Mouse (Mus musculus) limb, embryonic 14.5 days (tissue): ENCODE results near the gene Olfr71. TPM values are rescaled to one million over a fixed set of nuclear protein-coding genes. Genes with fewer than 3 reads are reported as not detected.
A peak's percentile ranks its signal among the peaks of the same experiment; 100 is the strongest.

Source experiments
- ATAC-seq: fragments of 200-750 bp; cut with Nextera tagmentation; 2 replicates; pipeline ENCODE4 v1.8.0; 2017; ENCODE audit warnings: low read depth, moderate number of reproducible peaks, moderate TSS enrichment; ENCODE audit not compliant: low FRiP score
- DNase-seq: peaks from one replicate; pipeline ENCODE4 v3.0.0-alpha.2; 2015; ENCODE audit warnings: low spot score
- H3K27ac ChIP-seq: fragments of 300-500 bp; sonication (generic); replicated peaks from 2 replicates; pipeline ENCODE4 v1.5.1; 2014; ENCODE audit warnings: low read depth, mild to moderate bottlenecking, low read length, moderate library complexity, mixed read lengths
- H3K27me3 ChIP-seq: fragments of 300-500 bp; sonication (generic); 2 replicates; pipeline ENCODE4 v1.6.1; 2014; ENCODE audit warnings: low read length, mixed read lengths; ENCODE audit not compliant: control insufficient read depth, insufficient read depth
- H3K36me3 ChIP-seq: fragments of 300-500 bp; sonication (generic); 2 replicates; pipeline ENCODE4 v1.6.1; 2014; ENCODE audit warnings: mild to moderate bottlenecking, low read length, moderate library complexity, mixed read lengths; ENCODE audit not compliant: control insufficient read depth, insufficient read depth
- H3K4me1 ChIP-seq: fragments of 300-500 bp; sonication (generic); 2 replicates; pipeline ENCODE4 v1.6.1; 2014; ENCODE audit warnings: antibody characterized with exemption, low read length, mixed read lengths; ENCODE audit not compliant: control insufficient read depth, insufficient read depth
- H3K4me2 ChIP-seq: fragments of 300-500 bp; sonication (generic); replicated peaks from 2 replicates; pipeline ENCODE4 v1.6.1; 2014; ENCODE audit warnings: low read depth, mild to moderate bottlenecking, low read length, moderate library complexity; ENCODE audit not compliant: severe bottlenecking
- H3K4me3 ChIP-seq: fragments of 300-500 bp; sonication (generic); replicated peaks from 2 replicates; pipeline ENCODE4 v1.5.1; 2014; ENCODE audit warnings: low read length
- H3K9ac ChIP-seq: fragments of 300-500 bp; sonication (generic); 2 replicates; pipeline ENCODE4 v1.6.1; 2014; ENCODE audit warnings: mild to moderate bottlenecking, low read depth, low read length, moderate library complexity; ENCODE audit not compliant: severe bottlenecking
- H3K9me3 ChIP-seq: fragments of 300-500 bp; sonication (generic); 2 replicates; pipeline ENCODE4 v1.6.1; 2016; ENCODE audit warnings: low read length; ENCODE audit not compliant: control insufficient read depth
- POLR2A ChIP-seq: fragments of 200-500 bp; IDR thresholded peaks from 2 replicates; pipeline ENCODE4 v1.8.0; 2012; ENCODE audit warnings: inconsistent platforms, mild to moderate bottlenecking, moderate library complexity, borderline replicate concordance; ENCODE audit not compliant: insufficient read depth, insufficient read length; ENCODE audit errors: extremely low read depth
- WGBS: fragments of 180-500 bp; shearing (Covaris S2); extraction: QIAGEN DNeasy Blood & Tissue Kit; methylation state at CpG from one replicate; pipeline ENCODE4 v1.1.7; 2014; 5-methylcytosine and 5-hydroxymethylcytosine counted together
- polyA plus RNA-seq, 2 experiments: library from polyadenylated mRNA; depleted of rRNA in 1 of 2; stranded (reverse) in 1 of 2; unstranded in 1 of 2; fragments of >200 nt; fragmentation: Nextera tagmentation in 1 of 2; extraction: Ambion mirVana in 1 of 2; gene quantifications; 2 replicates each; pipeline versions ENCODE4 v1.2.1 to v1.2.3; 2012 to 2014

The Olfr71 gene
- polyA plus RNA-seq, 2 experiments: not detected

DNA sequence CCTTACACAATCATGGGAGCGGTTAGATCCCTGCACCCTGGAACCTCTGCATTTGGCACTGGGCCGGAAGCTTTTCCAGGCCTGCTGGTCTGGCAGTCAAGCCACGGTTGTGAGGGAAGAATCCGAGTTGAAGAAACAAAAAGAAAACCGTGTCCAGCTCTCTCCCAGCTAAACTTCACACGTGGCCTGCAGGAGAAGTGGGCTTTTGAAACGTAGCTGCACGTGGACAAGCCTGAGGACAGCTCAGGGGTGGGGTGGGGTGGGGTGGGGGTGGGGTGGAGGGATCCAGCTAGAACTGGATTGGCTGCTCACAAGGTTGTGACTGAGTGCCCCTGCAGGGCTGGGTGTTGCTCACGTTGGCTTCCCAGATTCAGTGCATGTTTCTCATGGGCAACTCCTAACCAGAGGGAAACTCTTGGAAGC lies 14.8 kb downstream of the Olfr71 start:
- Histone ChIP-seq H3K4me1 (0 out of 2 replicates have a peak, but pooled peaks cover 3% of the 10 kb centered on the region), H3K4me2 (no peak overlapping the region), H3K36me3 (peaks cover 8% of the 10 kb centered on the region), H3K27me3 (no peaks in the 10 kb centered on the region), H3K27ac (no peak overlapping the region), H3K9ac (0 out of 2 replicates have a peak overlapping the region, but pooled peaks have one; percentile 16), H3K9me3 (no peaks in the 10 kb centered on the region), H3K4me3 (no peak overlapping the region)
- TF ChIP-seq POLR2A: no peak
- 23% methylated on average over 9 of the region's 9 CpGs for WGBS
- DNase-seq (no peak), ATAC-seq (no peak)

DNA sequence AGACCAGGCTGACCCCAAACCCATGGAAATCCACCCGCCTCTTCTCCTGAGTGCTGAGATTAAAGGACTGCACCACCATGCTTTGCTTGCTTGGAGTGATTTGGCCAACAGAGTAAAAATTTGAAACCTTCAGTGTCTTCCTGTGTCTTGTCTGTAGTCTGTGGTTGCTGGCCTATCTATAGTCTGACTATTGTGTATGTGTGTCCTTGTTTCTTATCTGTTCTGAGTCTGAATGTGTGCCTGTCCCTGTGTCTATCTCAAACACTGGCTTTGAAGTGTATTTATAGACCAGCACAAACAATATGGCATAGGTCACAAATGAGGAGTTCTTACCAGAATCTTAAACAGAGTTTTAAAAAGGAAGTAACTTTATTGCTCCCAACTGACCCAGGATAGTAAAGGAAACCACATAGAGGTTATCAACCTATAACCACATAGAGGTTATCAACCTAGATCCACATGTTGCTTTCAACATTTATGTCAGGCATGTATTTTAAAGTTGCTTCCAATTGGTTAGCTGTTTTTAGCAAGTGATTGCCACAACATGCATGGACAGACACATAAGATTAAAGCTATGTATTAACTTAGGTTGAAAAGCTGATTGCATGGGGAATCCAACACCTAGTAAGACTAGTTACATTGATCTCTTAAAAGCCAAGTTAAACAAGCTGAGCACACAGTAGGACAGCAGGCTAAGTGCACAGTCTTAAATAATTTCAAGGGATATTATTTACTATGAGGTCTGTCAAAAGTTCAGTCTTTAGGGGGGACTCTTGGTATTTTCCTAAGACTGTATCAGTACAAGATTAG lies 15.4 kb downstream of the Olfr71 start:
- no peak overlapping the region for H3K4me2 ChIP-seq
- no peaks in the 10 kb centered on the region for H3K27me3 ChIP-seq
- DNase-seq: no peak
- no peak overlapping the region for H3K4me3 ChIP-seq
- ATAC-seq: no peak
- H3K36me3 ChIP-seq: peaks cover 14% of the 10 kb centered on the region
- no peak for TF ChIP-seq POLR2A
- H3K4me1 ChIP-seq: 0 out of 2 replicates have a peak, but pooled peaks cover 3% of the 10 kb centered on the region
- H3K9me3 ChIP-seq: no peaks in the 10 kb centered on the region
- 87% methylated on average over 1 of the region's 1 CpGs for WGBS
- H3K27ac ChIP-seq: no peak overlapping the region
- H3K9ac ChIP-seq: 0 out of 2 replicates have a peak overlapping the region, but pooled peaks have one; percentile 16

DNA sequence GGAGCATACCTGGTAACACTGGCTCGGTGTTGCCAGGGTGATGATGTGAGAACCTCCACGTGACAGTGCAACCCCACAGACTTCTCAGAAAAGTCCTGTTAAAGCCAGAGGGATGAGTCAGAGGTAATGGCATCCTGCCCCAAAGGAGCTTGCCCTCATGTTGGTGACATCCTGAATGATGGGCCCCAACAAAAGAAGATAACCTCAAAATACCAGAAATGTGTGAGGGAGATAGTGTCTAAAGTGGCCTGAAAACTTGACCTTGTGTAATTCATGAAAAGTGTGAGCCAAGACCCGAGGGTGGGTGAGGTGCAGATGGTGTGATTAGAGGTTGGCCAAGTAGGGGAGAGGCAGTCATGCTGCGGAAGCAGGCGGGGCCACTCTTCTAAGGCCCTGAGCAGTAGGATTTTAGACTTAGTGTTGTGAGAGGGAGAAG lies 16.2 kb downstream of the Olfr71 start:
- H3K36me3 ChIP-seq: peaks cover 23% of the 10 kb centered on the region
- H3K9ac ChIP-seq: no peak overlapping the region
- no peaks in the 10 kb centered on the region for H3K27me3 ChIP-seq
- no peaks in the 10 kb centered on the region for H3K9me3 ChIP-seq
- whole genome bisulfite sequencing: 73% methylated on average over 5 of the region's 5 CpGs
- no peak overlapping the region for H3K27ac ChIP-seq
- H3K4me2 ChIP-seq: no peak overlapping the region
- TF ChIP-seq POLR2A: no peak
- no peak for ATAC-seq
- no peak overlapping the region for H3K4me3 ChIP-seq
- 0 out of 2 replicates have a peak, but pooled peaks cover 3% of the 10 kb centered on the region for H3K4me1 ChIP-seq
- DNase-seq: no peak

DNA sequence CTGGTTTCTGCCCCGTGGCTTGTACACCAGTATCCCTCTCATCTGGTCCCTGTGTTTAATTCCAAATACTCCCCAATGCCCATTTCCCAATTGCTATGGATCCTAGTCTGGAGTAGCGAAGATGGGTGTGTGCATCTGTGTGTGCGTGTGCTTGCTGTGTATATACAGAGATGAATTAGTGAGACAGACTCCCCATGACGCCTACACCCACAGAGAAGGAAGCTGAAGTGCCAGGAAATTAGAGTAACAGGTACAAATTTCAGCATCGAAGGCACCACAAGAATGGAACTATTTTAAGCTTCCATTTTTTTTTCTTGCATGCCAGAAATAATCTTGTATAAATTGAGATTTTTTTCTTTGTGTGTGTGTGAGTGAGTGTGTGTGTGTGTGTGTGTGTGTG lies 19.0 kb downstream of the Olfr71 start:
- no peaks in the 10 kb centered on the region for H3K9me3 ChIP-seq
- no peak for TF ChIP-seq POLR2A
- H3K9ac ChIP-seq: no peak overlapping the region
- H3K27ac ChIP-seq: no peak overlapping the region
- 80% methylated on average over 5 of the region's 5 CpGs for WGBS
- H3K4me2 ChIP-seq: no peak overlapping the region
- DNase-seq: no peak
- no peaks in the 10 kb centered on the region for H3K27me3 ChIP-seq
- no peak overlapping the region for H3K4me3 ChIP-seq
- no peak for ATAC-seq
- H3K36me3 ChIP-seq: peaks cover 41% of the 10 kb centered on the region
- H3K4me1 ChIP-seq: 0 out of 2 replicates have a peak, but pooled peaks cover 3% of the 10 kb centered on the region

DNA sequence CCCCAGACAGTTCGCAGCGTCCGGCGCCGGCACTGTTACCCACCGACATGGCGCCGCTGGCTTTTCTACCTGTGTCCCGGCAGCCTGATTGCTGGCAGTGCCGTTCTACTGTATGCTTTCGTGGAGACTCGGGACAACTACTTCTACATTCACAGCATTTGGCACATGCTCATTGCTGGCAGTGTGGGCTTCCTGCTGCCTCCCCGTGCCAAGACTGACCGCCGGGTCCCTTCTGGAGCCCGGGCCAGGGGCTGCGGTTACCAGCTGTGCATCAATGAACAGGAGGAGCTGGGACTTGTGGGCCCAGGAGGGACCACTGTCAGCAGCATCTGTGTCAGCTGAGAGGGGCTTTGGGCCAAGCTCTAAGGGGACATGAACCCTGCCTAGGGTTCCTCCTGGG lies 20.0 kb downstream of the Olfr71 start:
- Histone ChIP-seq H3K27me3 (no peaks in the 10 kb centered on the region), H3K4me3 (no peak overlapping the region), H3K27ac (no peak overlapping the region), H3K4me1 (no peaks in the 10 kb centered on the region), H3K9ac (no peak overlapping the region), H3K9me3 (no peaks in the 10 kb centered on the region), H3K4me2 (no peak overlapping the region), H3K36me3 (peaks cover 50% of the 10 kb centered on the region)
- WGBS: 94% methylated on average over 17 of the region's 17 CpGs
- DNase-seq: no peak
- ATAC-seq: no peak
- TF ChIP-seq POLR2A: no peak
